Mouse (Mus musculus): ENCODE measurements at regions not wholly inside any gene's neighbourhood (a gene's known extent, or its start where the extent isn't known, plus 50 kb on each side); places are given as distances from the start of the nearest gene placed in this dataset.

DNA sequence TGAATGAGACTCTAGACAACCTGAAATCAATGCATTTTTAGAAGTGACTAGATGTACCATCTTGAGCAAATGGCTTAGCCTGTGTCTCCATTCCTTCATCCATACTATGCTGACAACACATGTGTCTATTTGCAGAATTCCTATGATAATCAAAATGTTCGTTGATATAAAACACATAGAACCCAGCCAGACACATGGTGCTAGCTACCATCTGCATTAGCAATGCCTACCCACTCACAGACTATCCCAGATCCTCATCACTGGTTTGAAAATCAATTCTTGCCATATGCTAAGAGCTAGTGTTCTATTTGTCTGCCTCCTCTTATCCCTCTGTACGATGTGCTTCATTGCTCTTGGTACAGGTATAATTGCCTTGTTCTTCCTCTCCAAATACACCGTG lies 464.0 kb upstream of the Gm26657 start:
- Histone ChIP-seq H3K27ac (no peak overlapping the region), H3K36me3 (no peaks in the 10 kb centered on the region), H3K4me3 (no peak overlapping the region), H3K27me3 (ENCODE audit: insufficient read depth, poor library complexity, severe bottlenecking) (no peaks in the 10 kb centered on the region), H3K4me1 (no peaks in the 10 kb centered on the region), H3K9me3 (no peaks in the 10 kb centered on the region)
- 87% methylated on average over 3 of the region's 3 CpGs for WGBS
- no peak for DNase-seq (ENCODE audit: low spot score)

DNA sequence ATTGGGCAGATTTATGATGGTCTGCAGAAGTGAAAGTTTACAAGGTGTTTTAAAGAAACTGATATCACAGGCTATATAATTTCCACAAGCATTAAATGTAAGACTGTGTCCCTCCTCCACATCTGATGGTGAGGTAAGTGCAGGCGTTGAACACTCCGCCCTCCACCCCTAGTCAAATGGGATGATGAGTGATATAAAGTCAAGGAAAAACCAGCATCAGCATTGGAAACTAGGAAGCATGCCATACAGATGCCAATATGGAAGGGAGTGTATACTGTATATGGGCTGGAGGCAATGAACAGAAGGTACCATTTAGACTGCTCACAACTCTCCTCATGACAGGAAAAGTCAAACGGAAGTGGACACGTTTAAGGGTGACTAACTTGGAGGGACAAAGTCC lies 468.5 kb upstream of the Gm26657 start:
- Histone ChIP-seq H3K36me3 (no peaks in the 10 kb centered on the region), H3K4me1 (no peaks in the 10 kb centered on the region), H3K9me3 (no peaks in the 10 kb centered on the region), H3K27ac (no peak overlapping the region), H3K4me3 (no peak overlapping the region), H3K27me3 (ENCODE audit: insufficient read depth, poor library complexity, severe bottlenecking) (no peaks in the 10 kb centered on the region)
- DNase-seq (ENCODE audit: low spot score), result no peak
- WGBS, result 86% methylated on average over 4 of the region's 4 CpGs

DNA sequence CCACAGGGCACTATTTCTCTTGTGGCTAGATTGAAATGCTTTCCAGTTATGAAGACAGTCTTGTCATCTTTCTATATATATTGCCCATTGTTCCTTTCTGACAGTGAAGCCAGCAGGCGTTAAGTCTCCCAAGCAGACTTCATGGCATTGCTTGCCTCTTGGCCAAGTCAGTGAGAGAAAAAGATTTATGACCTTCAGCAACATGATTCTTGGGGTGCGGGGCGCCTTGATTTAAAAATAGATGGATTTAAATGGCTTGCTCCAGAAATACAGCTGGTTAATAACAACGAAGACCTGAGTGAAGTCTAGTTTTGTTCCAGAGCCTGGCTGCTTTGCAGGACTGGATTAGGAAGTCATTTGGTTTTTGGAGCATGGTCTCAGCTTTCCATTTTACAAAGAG lies 475.2 kb upstream of the Gm26657 start:
- no peaks in the 10 kb centered on the region for H3K4me1 ChIP-seq
- DNase-seq (ENCODE audit: low spot score), result no peak
- H3K27me3 ChIP-seq (ENCODE audit: insufficient read depth, poor library complexity, severe bottlenecking), result no peaks in the 10 kb centered on the region
- H3K27ac ChIP-seq, result no peak overlapping the region
- no peaks in the 10 kb centered on the region for H3K36me3 ChIP-seq
- no peaks in the 10 kb centered on the region for H3K9me3 ChIP-seq
- 87% methylated on average over 4 of the region's 4 CpGs for WGBS
- H3K4me3 ChIP-seq, result no peak overlapping the region

DNA sequence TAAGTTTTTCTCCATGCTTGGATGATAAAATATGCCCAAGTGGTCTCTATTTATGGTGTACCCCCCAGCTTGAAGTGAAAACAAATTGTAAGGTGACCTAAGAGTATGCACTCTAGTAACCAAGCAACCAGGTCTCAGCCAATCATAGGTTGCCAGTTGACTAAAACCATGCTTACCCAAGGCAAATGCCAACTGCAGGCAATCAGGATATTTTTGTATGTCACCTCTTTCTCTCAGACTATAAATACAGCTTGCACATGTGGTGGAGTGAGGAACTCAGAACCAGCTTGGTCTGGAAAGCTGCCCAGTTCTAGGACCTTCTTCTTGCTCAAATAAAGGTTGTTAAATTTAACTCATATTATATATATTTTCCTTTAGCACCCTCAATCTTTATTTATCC lies 476.0 kb upstream of the Gm26657 start:
- Histone ChIP-seq H3K4me3 (no peak overlapping the region), H3K27me3 (ENCODE audit: insufficient read depth, poor library complexity, severe bottlenecking) (no peaks in the 10 kb centered on the region), H3K9me3 (no peaks in the 10 kb centered on the region), H3K27ac (no peak overlapping the region), H3K36me3 (no peaks in the 10 kb centered on the region), H3K4me1 (no peaks in the 10 kb centered on the region)
- DNase-seq (ENCODE audit: low spot score), result no peak

DNA sequence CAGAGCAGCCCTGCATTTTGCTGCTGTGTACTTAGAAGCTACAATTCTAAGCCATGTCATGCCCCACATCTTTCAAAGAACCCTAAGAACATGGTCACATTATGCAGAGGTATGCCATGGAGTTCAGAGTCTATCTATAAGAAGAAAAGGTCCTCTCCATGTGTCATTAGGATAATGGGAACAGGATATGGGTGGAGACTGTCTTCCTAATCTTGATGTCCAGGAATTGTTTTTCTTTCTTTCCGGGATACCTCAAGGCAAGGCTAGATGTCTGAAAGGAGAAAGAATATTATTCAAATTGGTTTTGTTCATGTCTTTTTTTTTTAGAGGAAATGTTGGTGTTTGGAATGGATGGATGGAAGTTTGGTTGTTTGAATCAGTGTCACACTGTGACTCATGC lies 477.3 kb upstream of the Gm26657 start:
- Histone ChIP-seq H3K9me3 (no peaks in the 10 kb centered on the region), H3K27ac (no peak overlapping the region), H3K36me3 (no peaks in the 10 kb centered on the region), H3K4me1 (no peaks in the 10 kb centered on the region), H3K4me3 (no peak overlapping the region), H3K27me3 (ENCODE audit: insufficient read depth, poor library complexity, severe bottlenecking) (no peaks in the 10 kb centered on the region)
- 50% methylated on average over 1 of the region's 1 CpGs for WGBS
- no peak for DNase-seq (ENCODE audit: low spot score)

DNA sequence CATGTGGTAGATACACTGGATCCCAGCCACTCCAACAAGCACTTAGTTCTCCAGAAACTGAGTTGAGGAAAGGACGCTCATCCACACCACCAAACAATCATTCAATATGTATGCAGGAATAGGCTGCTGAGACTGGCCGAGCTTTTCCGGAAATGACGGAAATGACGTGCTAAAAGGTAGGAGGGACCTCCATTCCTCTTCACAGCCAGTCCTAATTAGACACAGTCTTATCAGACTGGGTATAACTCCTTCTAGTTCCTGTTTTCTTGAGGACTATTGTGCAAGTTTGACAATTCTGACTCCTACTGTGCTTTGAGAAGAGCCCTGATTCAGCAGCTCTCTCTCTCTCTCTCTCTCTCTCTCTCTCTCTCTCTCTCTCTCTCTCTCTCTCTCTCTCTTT lies 477.9 kb upstream of the Gm26657 start:
- Histone ChIP-seq H3K4me1 (no peaks in the 10 kb centered on the region), H3K36me3 (no peaks in the 10 kb centered on the region), H3K27me3 (ENCODE audit: insufficient read depth, poor library complexity, severe bottlenecking) (no peaks in the 10 kb centered on the region), H3K27ac (no peak overlapping the region), H3K9me3 (no peaks in the 10 kb centered on the region), H3K4me3 (no peak overlapping the region)
- DNase-seq (ENCODE audit: low spot score), result no peak
- WGBS, result 70% methylated on average over 5 of the region's 5 CpGs

DNA sequence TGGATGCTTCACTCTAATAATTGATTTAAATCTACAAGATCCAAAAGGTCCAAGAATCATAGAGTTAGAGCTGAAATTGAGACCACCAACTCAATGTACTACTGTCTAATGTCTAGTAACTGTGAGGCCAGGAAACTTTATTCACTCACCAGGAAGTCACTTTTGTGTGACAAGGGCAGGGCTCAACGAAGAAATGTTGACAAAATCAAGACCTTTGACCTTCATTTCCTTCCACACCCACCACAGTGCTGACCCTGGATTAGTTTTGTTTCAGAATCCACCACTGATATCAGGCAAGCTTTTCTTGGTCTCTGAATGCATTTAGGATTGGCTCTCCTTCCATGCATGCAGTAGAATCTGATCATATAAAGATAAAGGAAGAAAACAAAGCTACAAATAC lies 487.5 kb upstream of the Gm26657 start:
- Histone ChIP-seq H3K9me3 (no peaks in the 10 kb centered on the region), H3K36me3 (no peaks in the 10 kb centered on the region), H3K4me1 (no peaks in the 10 kb centered on the region), H3K4me3 (no peak overlapping the region), H3K27me3 (ENCODE audit: insufficient read depth, poor library complexity, severe bottlenecking) (no peaks in the 10 kb centered on the region), H3K27ac (no peak overlapping the region)
- WGBS, result 32% methylated on average over 1 of the region's 1 CpGs
- DNase-seq (ENCODE audit: low spot score), result no peak

DNA sequence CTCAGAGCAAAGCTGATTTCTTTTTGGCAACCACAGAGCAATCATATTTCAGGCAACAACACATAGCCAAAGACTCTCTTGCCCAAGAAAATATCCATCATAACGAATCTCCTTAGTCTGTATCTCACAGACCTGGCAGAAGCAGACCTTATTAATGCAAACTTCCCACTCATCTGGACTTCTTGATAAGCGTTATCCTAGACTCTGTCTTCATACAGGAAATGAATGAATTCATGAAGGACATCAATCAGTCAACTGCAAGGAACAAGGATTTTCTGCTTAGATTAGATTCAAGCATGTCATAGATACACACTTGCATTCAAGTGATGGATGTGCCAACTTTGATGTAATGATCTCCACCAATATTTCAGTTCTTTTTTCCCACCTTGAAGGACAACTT lies 488.1 kb upstream of the Gm26657 start:
- H3K4me3 ChIP-seq, result no peak overlapping the region
- DNase-seq (ENCODE audit: low spot score), result no peak
- no peaks in the 10 kb centered on the region for H3K27me3 ChIP-seq (ENCODE audit: insufficient read depth, poor library complexity, severe bottlenecking)
- no peaks in the 10 kb centered on the region for H3K4me1 ChIP-seq
- 78% methylated on average over 2 of the region's 2 CpGs for WGBS
- H3K27ac ChIP-seq, result no peak overlapping the region
- H3K36me3 ChIP-seq, result no peaks in the 10 kb centered on the region
- no peaks in the 10 kb centered on the region for H3K9me3 ChIP-seq

DNA sequence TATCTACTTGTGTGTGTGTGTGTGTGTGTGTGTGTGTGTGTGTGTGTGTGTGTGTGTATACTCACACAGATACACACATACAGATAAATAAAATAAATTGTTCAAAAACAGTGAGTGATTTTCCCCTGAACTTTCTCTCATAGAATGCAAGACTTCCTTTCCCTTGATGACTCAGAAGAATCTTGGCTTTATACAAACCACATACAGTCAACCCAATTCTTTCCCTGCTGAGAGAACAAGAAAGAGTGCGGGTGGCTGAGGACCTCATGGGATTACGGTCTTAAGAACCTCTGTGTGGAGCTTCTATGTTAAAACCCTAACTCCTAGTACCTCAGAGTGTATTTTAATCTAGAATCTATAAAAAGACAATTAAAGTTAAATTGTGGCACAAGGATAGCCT lies 489.3 kb upstream of the Gm26657 start:
- Histone ChIP-seq H3K27ac (no peak overlapping the region), H3K36me3 (no peaks in the 10 kb centered on the region), H3K9me3 (no peaks in the 10 kb centered on the region), H3K27me3 (ENCODE audit: insufficient read depth, poor library complexity, severe bottlenecking) (no peaks in the 10 kb centered on the region), H3K4me3 (no peak overlapping the region), H3K4me1 (no peaks in the 10 kb centered on the region)
- 90% methylated on average over 2 of the region's 2 CpGs for WGBS
- no peak for DNase-seq (ENCODE audit: low spot score)

DNA sequence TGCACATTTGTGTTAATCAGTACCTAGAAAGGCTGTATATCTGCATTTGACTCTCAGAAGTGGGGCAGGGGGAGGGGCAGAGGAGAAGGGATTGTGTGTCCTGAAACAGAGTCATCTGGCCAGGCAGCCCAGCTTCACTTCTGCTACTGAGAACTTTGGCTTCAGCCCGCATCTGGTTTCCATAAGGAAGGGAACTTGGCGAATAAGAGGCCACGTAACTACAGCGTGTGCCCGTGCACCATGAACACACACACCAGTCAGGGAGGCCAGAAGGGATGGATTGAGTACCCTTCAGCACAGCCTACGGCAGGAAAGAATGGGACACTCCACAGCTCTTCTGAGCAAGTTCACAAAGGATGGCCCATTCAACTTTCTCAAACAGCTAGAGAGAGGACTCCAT lies 496.0 kb upstream of the Gm26657 start:
- H3K27ac ChIP-seq, result no peak overlapping the region
- no peak overlapping the region for H3K4me3 ChIP-seq
- no peaks in the 10 kb centered on the region for H3K4me1 ChIP-seq
- H3K36me3 ChIP-seq, result no peaks in the 10 kb centered on the region
- 81% methylated on average over 6 of the region's 6 CpGs for WGBS
- DNase-seq (ENCODE audit: low spot score), result no peak
- no peaks in the 10 kb centered on the region for H3K27me3 ChIP-seq (ENCODE audit: insufficient read depth, poor library complexity, severe bottlenecking)
- no peaks in the 10 kb centered on the region for H3K9me3 ChIP-seq

DNA sequence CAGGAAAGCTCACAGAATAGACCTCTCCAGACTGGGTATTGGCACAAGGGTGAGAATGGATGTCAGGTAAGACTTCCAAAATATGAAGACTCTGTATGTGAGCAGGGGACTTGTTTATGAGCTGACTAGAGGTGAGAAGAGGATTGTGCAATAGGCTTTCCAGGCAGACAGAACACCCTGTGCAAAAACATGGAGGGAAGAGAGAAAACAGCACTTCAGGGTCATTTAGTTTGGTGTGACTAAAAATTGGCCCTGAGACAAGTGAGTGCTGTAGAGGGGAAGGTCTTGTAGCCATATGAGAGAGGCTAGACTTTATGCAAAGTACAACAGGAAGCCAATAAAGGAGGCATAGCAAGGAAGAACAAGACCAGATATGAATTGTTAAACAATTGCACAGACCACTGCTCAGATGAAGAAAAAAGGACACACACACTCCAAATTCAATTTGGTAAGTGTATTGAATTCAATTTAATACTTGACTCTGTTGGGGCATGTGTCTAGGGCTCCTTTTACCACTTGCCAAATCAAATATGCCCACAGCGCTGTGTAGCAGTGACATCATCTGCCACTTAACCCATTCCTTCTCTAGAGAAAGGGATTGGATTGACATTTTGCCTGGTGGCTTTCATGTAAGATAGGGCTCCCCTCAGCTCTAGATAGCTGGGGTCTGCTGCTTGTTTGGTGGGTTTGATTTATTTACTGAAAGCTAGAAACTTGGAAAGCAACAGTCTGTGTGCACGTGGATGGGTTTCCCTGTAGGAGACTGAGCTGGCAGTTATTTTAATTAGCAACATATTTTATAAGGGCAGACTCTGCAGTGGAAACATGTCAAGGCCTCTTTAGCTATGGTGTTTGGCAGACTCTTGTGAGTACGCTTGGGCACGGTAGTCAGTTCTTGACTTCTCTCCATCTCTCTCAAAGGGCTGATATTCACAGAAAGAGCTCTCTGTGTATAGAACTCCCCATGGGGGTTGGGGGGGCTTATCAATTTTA lies 501.1 kb upstream of the Gm26657 start:
- Histone ChIP-seq H3K36me3 (no peaks in the 10 kb centered on the region), H3K4me3 (no peak overlapping the region), H3K27me3 (ENCODE audit: insufficient read depth, poor library complexity, severe bottlenecking) (no peaks in the 10 kb centered on the region), H3K27ac (no peak overlapping the region), H3K4me1 (no peaks in the 10 kb centered on the region), H3K9me3 (no peaks in the 10 kb centered on the region)
- no peak for DNase-seq (ENCODE audit: low spot score)
- WGBS, result 72% methylated on average over 4 of the region's 4 CpGs

DNA sequence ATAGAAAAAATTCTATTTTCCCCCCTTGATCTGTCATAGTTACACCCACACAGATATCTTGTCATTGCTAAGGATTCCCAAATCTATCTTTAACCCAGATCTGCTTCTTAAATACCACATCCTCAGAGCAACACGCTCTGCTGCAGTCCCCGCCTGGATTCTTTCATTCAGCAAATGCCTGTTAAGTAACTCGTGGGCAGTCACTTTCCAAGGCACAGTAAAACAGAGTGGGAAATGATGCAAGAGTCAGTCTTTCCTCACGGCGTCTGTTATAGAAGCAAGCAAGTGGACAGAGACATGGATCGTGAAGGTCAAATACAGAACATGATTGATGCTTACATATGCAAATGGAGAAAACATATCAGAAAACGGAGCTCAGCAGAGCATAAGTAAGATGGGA lies 508.5 kb upstream of the Gm26657 start:
- Histone ChIP-seq H3K36me3 (no peaks in the 10 kb centered on the region), H3K27ac (no peak overlapping the region), H3K4me1 (no peaks in the 10 kb centered on the region), H3K4me3 (no peak overlapping the region), H3K27me3 (ENCODE audit: insufficient read depth, poor library complexity, severe bottlenecking) (no peaks in the 10 kb centered on the region), H3K9me3 (no peaks in the 10 kb centered on the region)
- 67% methylated on average over 7 of the region's 7 CpGs for WGBS
- DNase-seq (ENCODE audit: low spot score), result no peak

DNA sequence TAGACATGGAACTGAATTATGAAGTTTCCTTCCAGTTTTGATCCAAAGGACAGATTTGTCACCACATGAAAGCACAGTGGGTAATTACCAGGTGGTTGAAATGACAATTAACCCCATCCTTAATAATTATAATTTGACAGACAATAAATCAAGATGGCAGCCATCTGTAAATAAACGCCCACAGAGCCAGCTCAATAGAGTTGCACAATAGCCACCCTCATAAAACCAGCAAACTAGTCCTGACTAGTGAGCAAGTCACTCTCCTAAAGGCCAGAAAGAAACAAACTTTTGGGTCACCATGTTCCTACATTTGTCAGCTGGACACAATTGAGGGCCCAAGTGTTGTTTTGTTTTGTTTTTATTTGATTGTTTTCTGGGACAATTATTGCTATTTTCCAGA lies 509.4 kb upstream of the Gm26657 start:
- Histone ChIP-seq H3K36me3 (no peaks in the 10 kb centered on the region), H3K4me3 (no peak overlapping the region), H3K27me3 (ENCODE audit: insufficient read depth, poor library complexity, severe bottlenecking) (no peaks in the 10 kb centered on the region), H3K27ac (no peak overlapping the region), H3K9me3 (no peaks in the 10 kb centered on the region), H3K4me1 (no peaks in the 10 kb centered on the region)
- DNase-seq (ENCODE audit: low spot score), result no peak
- WGBS, result 93% methylated on average over 1 of the region's 1 CpGs

DNA sequence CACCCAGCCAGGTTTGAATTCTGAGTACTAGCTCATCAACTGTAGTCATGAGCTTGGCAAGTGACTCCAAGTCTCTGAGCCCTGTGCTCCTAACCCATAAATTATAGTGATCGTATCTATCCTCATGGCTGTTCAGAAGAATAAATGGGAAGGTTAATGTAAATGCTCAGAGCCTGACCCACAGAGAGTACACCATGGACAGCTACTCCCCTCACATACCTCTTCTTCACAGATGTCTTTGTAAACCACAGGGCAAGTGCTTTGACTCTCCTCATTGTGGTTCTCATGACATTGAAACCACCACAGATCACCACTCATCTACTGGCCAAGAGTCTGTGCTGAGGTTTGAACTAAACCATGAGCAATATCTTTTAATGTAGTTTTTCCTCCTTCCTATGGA lies 513.4 kb upstream of the Gm26657 start:
- Histone ChIP-seq H3K4me1 (no peaks in the 10 kb centered on the region), H3K36me3 (no peaks in the 10 kb centered on the region), H3K27me3 (ENCODE audit: insufficient read depth, poor library complexity, severe bottlenecking) (no peaks in the 10 kb centered on the region), H3K27ac (no peak overlapping the region), H3K4me3 (no peak overlapping the region), H3K9me3 (no peaks in the 10 kb centered on the region)
- 87% methylated on average over 1 of the region's 1 CpGs for WGBS
- no peak for DNase-seq (ENCODE audit: low spot score)
